Mouse (Mus musculus): ENCODE measurements around the gene Apobec2. TPM values are rescaled to one million over a fixed set of nuclear protein-coding genes. Genes with fewer than 3 reads are reported as not detected.

The Apobec2 gene
- polyA plus RNA-seq, 1 experiment from 2014 or later: 7.2 TPM

GRCm38 (mm10) chr17:48409380-48410298 is 23.1 kb downstream of the Apobec2 start, which contains the start of the genes Nfya and Oard1:
Gene Nfya (minus strand): TSS chr17:48409906.
Gene Oard1 (plus strand): TSS chr17:48410014.
- Histone ChIP-seq H3K27me3 (ENCODE audit: control insufficient read depth, insufficient read depth, low read length) (no peaks in the 10 kb centered on the region), H3K9me3 (ENCODE audit: control insufficient read depth, low read length) (no peaks in the 10 kb centered on the region), H3K36me3 (ENCODE audit: control insufficient read depth, insufficient read depth, low read length) (peaks cover 2% of the 10 kb centered on the region; the same call in 1 of the 2 replicates), H3K4me3 (ENCODE audit: low read depth, low read length) (peak within 1 kb of the TSS; percentile 80), H3K9ac (ENCODE audit: low read length) (peak within 1 kb of the TSS; percentile 99), H3K27ac (replicated peaks) (peak within 1 kb of the TSS; percentile 100), H3K4me1 (replicated peaks; ENCODE audit: control insufficient read depth, insufficient read depth) (peaks cover 2% of the 10 kb centered on the region; the same call in 1 of the 2 replicates), H3K4me2 (replicated peaks; ENCODE audit: low read depth) (peak within 1 kb of the TSS; percentile 80)
- WGBS: under 1% methylated on average over 70 of the region's 84 CpGs
- TF ChIP-seq EP300 (optimal IDR thresholded peaks at IDR 0.05) (peak; percentile 33), CTCF (IDR thresholded peaks at IDR 0.05; ENCODE audit: low read depth) (peak; percentile 31)
- ATAC-seq (ENCODE audit: low FRiP score, low TSS enrichment): peak; percentile 96
- DNase-seq (ENCODE audit: low spot score): peak; percentile 100

DNA sequence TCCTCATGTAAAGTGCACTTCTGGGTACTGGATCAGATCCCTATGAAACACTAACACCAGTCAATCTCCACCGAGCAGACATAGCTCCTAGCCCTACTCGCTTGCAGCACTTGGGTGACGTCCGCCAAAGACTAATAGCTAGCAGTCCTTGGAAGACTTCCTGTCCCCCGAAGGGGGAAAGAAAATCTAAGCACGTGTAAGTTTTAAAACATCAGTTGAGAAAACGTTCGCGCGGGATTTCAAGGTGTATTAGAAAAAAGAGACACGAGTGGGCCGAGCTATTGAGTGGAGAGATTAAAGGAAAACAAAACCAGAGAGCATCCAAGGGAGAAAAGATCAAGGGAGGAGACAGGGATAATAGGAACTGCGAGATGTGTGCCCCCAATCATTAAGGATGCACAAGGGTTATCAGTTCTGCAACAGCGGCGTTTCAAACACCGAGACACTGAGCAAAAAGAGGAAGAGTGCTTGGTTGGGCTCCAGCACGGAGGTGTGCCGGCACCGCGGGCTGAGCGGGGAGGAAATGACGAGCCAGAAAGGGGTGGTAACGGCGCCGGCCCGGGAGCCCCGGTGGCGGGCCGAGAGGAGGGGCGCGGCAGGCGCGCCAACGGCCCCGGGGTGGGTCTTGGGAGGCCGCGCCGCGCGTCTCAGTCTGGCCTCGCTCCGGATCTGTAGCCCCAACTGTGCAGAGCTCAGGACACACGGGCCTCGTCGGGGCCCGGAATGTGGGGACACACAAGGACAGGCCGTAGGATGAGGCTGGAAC is 24.0 kb downstream of the Apobec2 start:
- no peaks in the 10 kb centered on the region for H3K9me3 ChIP-seq (ENCODE audit: control insufficient read depth, low read length)

DNA sequence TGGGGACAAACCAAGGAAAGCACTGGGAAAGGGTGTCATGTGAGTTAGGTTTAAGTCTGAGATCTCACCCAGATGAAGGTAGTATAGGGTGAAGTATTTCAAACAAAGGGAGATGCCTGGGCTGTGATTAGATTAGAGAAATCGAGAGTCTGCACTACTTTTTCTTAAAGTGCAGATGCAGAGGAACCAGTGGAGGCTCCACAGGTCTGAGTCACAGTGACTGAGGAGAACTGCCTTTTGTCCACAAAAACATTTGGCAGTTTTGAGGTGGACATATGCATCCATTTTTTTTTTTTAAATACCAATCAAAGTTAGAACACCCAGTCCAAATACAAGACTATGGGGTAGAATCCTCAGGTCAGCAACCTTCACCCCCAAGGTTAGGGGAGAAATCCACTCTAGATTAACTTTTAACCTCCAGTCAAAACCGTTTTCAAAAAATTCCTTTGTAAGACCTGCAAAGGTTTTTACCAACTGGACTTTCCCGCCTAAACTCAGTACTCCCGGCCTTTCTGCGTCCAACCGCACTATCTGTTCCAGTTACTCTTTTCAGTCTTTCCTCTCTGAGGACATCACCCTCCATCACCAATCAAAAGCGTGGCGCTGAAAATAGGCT is 24.7 kb downstream of the Apobec2 start:
- peak overlapping the region; percentile 100 for H3K27ac ChIP-seq (replicated peaks)
- H3K27me3 ChIP-seq (ENCODE audit: control insufficient read depth, insufficient read depth, low read length): no peaks in the 10 kb centered on the region
- H3K4me1 ChIP-seq (replicated peaks; ENCODE audit: control insufficient read depth, insufficient read depth): peaks cover 2% of the 10 kb centered on the region; the same call in 1 of the 2 replicates
- no peak for DNase-seq (ENCODE audit: low spot score)
- H3K4me3 ChIP-seq (ENCODE audit: low read depth, low read length): peak overlapping the region; percentile 80
- WGBS: 3% methylated on average over 8 of the region's 8 CpGs
- H3K9me3 ChIP-seq (ENCODE audit: control insufficient read depth, low read length): no peaks in the 10 kb centered on the region
- no peaks in the 10 kb centered on the region; the same call in 1 of the 2 replicates for H3K36me3 ChIP-seq (ENCODE audit: control insufficient read depth, insufficient read depth, low read length)
- peak overlapping the region; percentile 99 for H3K9ac ChIP-seq (ENCODE audit: low read length)
- no peak for ATAC-seq (ENCODE audit: low FRiP score, low TSS enrichment)
- H3K4me2 ChIP-seq (replicated peaks; ENCODE audit: low read depth): peak overlapping the region; percentile 77
- TF ChIP-seq CTCF (IDR thresholded peaks at IDR 0.05; ENCODE audit: low read depth) (no peak), EP300 (optimal IDR thresholded peaks at IDR 0.05) (no peak)

More for the DNA sequence above, 24.0 kb downstream of the Apobec2 start:
- Histone ChIP-seq H3K36me3 (ENCODE audit: control insufficient read depth, insufficient read depth, low read length) (peaks cover 2% of the 10 kb centered on the region; the same call in 1 of the 2 replicates), H3K4me1 (replicated peaks; ENCODE audit: control insufficient read depth, insufficient read depth) (peaks cover 2% of the 10 kb centered on the region; the same call in 1 of the 2 replicates), H3K27ac (replicated peaks) (peak overlapping the region; percentile 100), H3K4me2 (replicated peaks; ENCODE audit: low read depth) (peak overlapping the region; percentile 77), H3K4me3 (ENCODE audit: low read depth, low read length) (peak overlapping the region; percentile 80), H3K27me3 (ENCODE audit: control insufficient read depth, insufficient read depth, low read length) (no peaks in the 10 kb centered on the region), H3K9ac (ENCODE audit: low read length) (peak overlapping the region; percentile 99)
- ATAC-seq (ENCODE audit: low FRiP score, low TSS enrichment) (peak; percentile 34), DNase-seq (ENCODE audit: low spot score) (peak; percentile 84)
- under 1% methylated on average over 45 of the region's 47 CpGs for WGBS
- TF ChIP-seq CTCF (IDR thresholded peaks at IDR 0.05; ENCODE audit: low read depth) (no peak), EP300 (optimal IDR thresholded peaks at IDR 0.05) (no peak)

DNA sequence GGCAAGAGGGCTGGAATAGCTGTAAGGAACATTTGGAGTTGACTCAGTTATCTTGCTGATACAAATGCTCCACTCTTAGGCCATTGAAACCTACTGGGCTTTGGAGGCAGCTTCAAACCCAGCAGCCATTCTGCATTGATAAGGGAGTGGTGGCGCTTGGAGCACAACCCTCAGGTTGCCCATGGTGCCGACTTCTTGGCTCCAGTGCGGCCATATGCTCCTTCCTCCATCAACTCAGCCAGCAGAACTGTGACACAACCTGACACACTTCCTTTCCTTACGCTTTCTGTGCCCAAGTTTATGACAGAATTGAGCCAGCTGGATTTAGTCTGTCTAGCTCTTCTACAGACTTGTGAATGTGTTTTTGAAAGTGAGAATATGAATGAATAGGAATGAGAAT is 25.6 kb downstream of the Apobec2 start:
- Histone ChIP-seq H3K9me3 (ENCODE audit: control insufficient read depth, low read length) (no peaks in the 10 kb centered on the region), H3K4me3 (ENCODE audit: low read depth, low read length) (no peak overlapping the region), H3K27me3 (ENCODE audit: control insufficient read depth, insufficient read depth, low read length) (no peaks in the 10 kb centered on the region), H3K4me2 (replicated peaks; ENCODE audit: low read depth) (no peak overlapping the region), H3K9ac (ENCODE audit: low read length) (no peak overlapping the region), H3K4me1 (replicated peaks; ENCODE audit: control insufficient read depth, insufficient read depth) (peaks cover 2% of the 10 kb centered on the region; the same call in 1 of the 2 replicates), H3K36me3 (ENCODE audit: control insufficient read depth, insufficient read depth, low read length) (no peaks in the 10 kb centered on the region; the same call in 1 of the 2 replicates), H3K27ac (replicated peaks) (no peak overlapping the region)
- ATAC-seq (ENCODE audit: low FRiP score, low TSS enrichment) (no peak), DNase-seq (ENCODE audit: low spot score) (no peak)
- WGBS: 76% methylated on average over 4 of the region's 4 CpGs
- TF ChIP-seq EP300 (optimal IDR thresholded peaks at IDR 0.05): no peak
- TF ChIP-seq CTCF (IDR thresholded peaks at IDR 0.05; ENCODE audit: low read depth): no peak

DNA sequence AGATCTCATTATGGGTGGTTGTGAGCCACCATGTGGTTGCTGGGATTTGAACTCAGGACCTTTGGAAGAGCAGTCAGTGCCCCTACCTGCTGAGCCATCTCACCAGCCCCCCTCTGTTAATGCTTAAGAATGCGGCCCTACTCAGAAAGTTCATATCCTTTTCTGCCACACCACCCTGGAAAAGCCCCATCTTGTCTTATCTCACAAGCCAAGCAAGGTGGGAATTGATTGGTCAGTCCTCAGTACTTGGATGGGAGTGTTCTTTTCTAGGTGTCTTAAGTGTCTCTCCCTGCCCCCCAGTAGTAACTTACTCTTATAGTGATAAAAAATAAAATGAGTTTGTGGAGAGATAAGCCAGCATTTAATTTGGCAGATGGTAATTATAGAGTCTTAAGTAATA is 28.0 kb downstream of the Apobec2 start:
- Histone ChIP-seq H3K27me3 (ENCODE audit: control insufficient read depth, insufficient read depth, low read length) (no peaks in the 10 kb centered on the region), H3K4me1 (replicated peaks; ENCODE audit: control insufficient read depth, insufficient read depth) (no peaks in the 10 kb centered on the region), H3K9ac (ENCODE audit: low read length) (no peak overlapping the region), H3K27ac (replicated peaks) (no peak overlapping the region), H3K9me3 (ENCODE audit: control insufficient read depth, low read length) (no peaks in the 10 kb centered on the region), H3K36me3 (ENCODE audit: control insufficient read depth, insufficient read depth, low read length) (peaks cover 2% of the 10 kb centered on the region; the same call in 1 of the 2 replicates), H3K4me2 (replicated peaks; ENCODE audit: low read depth) (no peak overlapping the region), H3K4me3 (ENCODE audit: low read depth, low read length) (no peak overlapping the region)
- DNase-seq (ENCODE audit: low spot score) (no peak), ATAC-seq (ENCODE audit: low FRiP score, low TSS enrichment) (no peak)
- no peak for TF ChIP-seq EP300 (optimal IDR thresholded peaks at IDR 0.05)
- TF ChIP-seq CTCF (IDR thresholded peaks at IDR 0.05; ENCODE audit: low read depth): no peak
- 89% methylated on average over 1 of the region's 1 CpGs for WGBS

All from stomach, postnatal 0 days (tissue).